Comparison of ENCODE assay signal across 17 mouse cellular contexts in genomic region chr2:71865935-71866334, GRCm38 (mm10). TPM values are rescaled to one million over a fixed set of nuclear protein-coding genes. Genes with fewer than 3 reads are reported as not detected.
DNase-seq lines count a peak whose midpoint lies in the region; ATAC-seq and TF ChIP-seq lines count a peak whose summit lies in the region.
"Had no signal": no experiment of that assay in that cellular context is flagged by ENCODE, and none has a peak within 500 bp of the region (broad histone marks: within the 10 kb centered on the region; RNA-seq: fewer than 3 reads in every experiment).

No protein-coding gene starts in this region.

- ATAC-seq in CD4-positive, CD25-positive, alpha-beta regulatory T cell, adult 4 months = no peak
- no peak for ATAC-seq in liver, postnatal 0 days
- no peak for ATAC-seq in liver, embryonic 11.5 days (replicated peaks; ENCODE audit: low FRiP score)
- no peak for ATAC-seq in hindbrain, embryonic 14.5 days (ENCODE audit: low FRiP score)

- TF ChIP-seq EP300 in liver, postnatal 0 days (IDR thresholded peaks at IDR 0.05; ENCODE audit: low read depth) = no peak

- no peak overlapping the region for H3K4me2 ChIP-seq in liver, postnatal 0 days (ENCODE audit: low read depth, low read length)
- no peak overlapping the region for H3K4me2 ChIP-seq in liver, embryonic 11.5 days
- H3K4me2 ChIP-seq in hindbrain, embryonic 14.5 days (replicated peaks) = no peak overlapping the region
- H3K4me2 ChIP-seq: embryonic facial prominence, embryonic 12.5 days; hindbrain, embryonic 12.5 days; lung, embryonic 15.5 days; neural tube, embryonic 12.5 days had no signal

- no peak for TF ChIP-seq POLR2A in bone marrow, adult 2 months (IDR thresholded peaks at IDR 0.05; ENCODE audit: borderline replicate concordance, control insufficient read depth, low read depth, low read length)
- no peak for TF ChIP-seq POLR2A in small intestine, adult 2 months (IDR thresholded peaks at IDR 0.05; ENCODE audit: low read depth, low read length)

- no peak for TF ChIP-seq CTCF in liver, postnatal 0 days (IDR thresholded peaks at IDR 0.05; ENCODE audit: low read depth)
- TF ChIP-seq CTCF in bone marrow, adult 2 months (IDR thresholded peaks at IDR 0.05; ENCODE audit: control insufficient read depth, insufficient read depth, low read length) = no peak
- TF ChIP-seq CTCF in small intestine, adult 2 months (IDR thresholded peaks at IDR 0.05; ENCODE audit: extremely low read depth, insufficient read length, insufficient replicate concordance, low read depth, low read length) = no peak

- DNase-seq in CD4-positive, CD25-positive, alpha-beta regulatory T cell, adult 2 months (ENCODE audit: low read depth, low spot score) = peak; percentile 11
- DNase-seq in liver, postnatal 0 days = no peak
- DNase-seq in liver, embryonic 11.5 days (ENCODE audit: low spot score) = no peak
- no peak for DNase-seq in hindbrain, embryonic 14.5 days (ENCODE audit: low spot score)
- DNase-seq in frontal cortex, postnatal 10 days (ENCODE audit: low spot score in 2 of 2) = no peak
- DNase-seq: cerebellum, adult 11-12 months; cerebellum, postnatal 36 days; gastrocnemius, postnatal 25 days; kidney, adult 8-10 months had no signal

- no peaks in the 10 kb centered on the region for H3K9me3 ChIP-seq in liver, postnatal 0 days (ENCODE audit: low read length)
- H3K9me3 ChIP-seq in liver, embryonic 11.5 days (ENCODE audit: control insufficient read depth, low read length) = no peaks in the 10 kb centered on the region
- no peaks in the 10 kb centered on the region for H3K9me3 ChIP-seq in hindbrain, embryonic 14.5 days (ENCODE audit: control insufficient read depth, low read length)
- H3K9me3 ChIP-seq: embryonic facial prominence, embryonic 12.5 days; hindbrain, embryonic 12.5 days; lung, embryonic 15.5 days; megakaryocyte, embryonic 14.5 days; neural tube, embryonic 12.5 days had no signal

- H3K4me1 ChIP-seq in liver, postnatal 0 days (ENCODE audit: insufficient read depth) = peaks cover 13% of the 10 kb centered on the region
- H3K4me1 ChIP-seq in liver, embryonic 11.5 days (replicated peaks; ENCODE audit: control insufficient read depth, insufficient read depth, low read length) = no peaks in the 10 kb centered on the region
- peaks cover 1% of the 10 kb centered on the region; the same call in 1 of the 2 replicates for H3K4me1 ChIP-seq in bone marrow, adult 2 months (ENCODE audit: control insufficient read depth, insufficient read depth, low read length)
- peaks cover 16% of the 10 kb centered on the region; the same call in 1 of the 2 replicates for H3K4me1 ChIP-seq in small intestine, adult 2 months (ENCODE audit: control insufficient read depth, insufficient read depth, insufficient read length, low read length)
- H3K4me1 ChIP-seq in hindbrain, embryonic 14.5 days (replicated peaks; ENCODE audit: control insufficient read depth, insufficient read depth, low read length) = no peaks in the 10 kb centered on the region
- H3K4me1 ChIP-seq: embryonic facial prominence, embryonic 12.5 days; hindbrain, embryonic 12.5 days; neural tube, embryonic 12.5 days had no signal

- 43% methylated on average over 3 of the region's 3 CpGs for WGBS in liver, postnatal 0 days (ENCODE audit: insufficient replicate concordance)
- WGBS in liver, embryonic 11.5 days = 53% methylated on average over 3 of the region's 3 CpGs
- whole genome bisulfite sequencing in bone marrow, adult 2 months = 33% methylated on average over 3 of the region's 3 CpGs
- 33% methylated on average over 3 of the region's 3 CpGs for WGBS in small intestine, adult 2 months
- WGBS in hindbrain, embryonic 14.5 days = 70% methylated on average over 3 of the region's 3 CpGs

- H3K4me3 ChIP-seq in liver, postnatal 0 days (ENCODE audit: low read depth, low read length) = no peak overlapping the region
- no peak overlapping the region for H3K4me3 ChIP-seq in liver, embryonic 11.5 days (ENCODE audit: low read depth, low read length)
- H3K4me3 ChIP-seq in bone marrow, adult 2 months (replicated peaks; ENCODE audit: control insufficient read depth, low read depth, low read length) = no peak overlapping the region
- H3K4me3 ChIP-seq in small intestine, adult 2 months (ENCODE audit: low read depth, low read length) = no peak overlapping the region
- H3K4me3 ChIP-seq in hindbrain, embryonic 14.5 days (replicated peaks; ENCODE audit: low read length) = no peak overlapping the region
- H3K4me3 ChIP-seq: embryonic facial prominence, embryonic 12.5 days; hindbrain, embryonic 12.5 days; lung, embryonic 15.5 days; megakaryocyte, embryonic 14.5 days; neural tube, embryonic 12.5 days had no signal

- peak overlapping the region; percentile 75 for H3K27ac ChIP-seq in liver, postnatal 0 days (ENCODE audit: low read depth)
- no peak overlapping the region for H3K27ac ChIP-seq in liver, embryonic 11.5 days (ENCODE audit: low read depth, low read length)
- peak overlapping the region; percentile 61 for H3K27ac ChIP-seq in bone marrow, adult 2 months (ENCODE audit: control insufficient read depth, insufficient read depth, low read depth, low read length, poor library complexity)
- H3K27ac ChIP-seq in small intestine, adult 2 months (ENCODE audit: insufficient read depth, low read depth, low read length) = peak overlapping the region; percentile 97
- H3K27ac ChIP-seq in hindbrain, embryonic 14.5 days = no peak overlapping the region
- H3K27ac ChIP-seq: embryonic facial prominence, embryonic 12.5 days; hindbrain, embryonic 12.5 days; lung, embryonic 15.5 days; neural tube, embryonic 12.5 days had no signal

- no peak overlapping the region for H3K9ac ChIP-seq in liver, postnatal 0 days (replicated peaks)
- no peak overlapping the region for H3K9ac ChIP-seq in liver, embryonic 11.5 days (ENCODE audit: low read depth, low read length)
- H3K9ac ChIP-seq in hindbrain, embryonic 14.5 days = no peak overlapping the region
- H3K9ac ChIP-seq: embryonic facial prominence, embryonic 12.5 days; hindbrain, embryonic 12.5 days; lung, embryonic 15.5 days; neural tube, embryonic 12.5 days had no signal

- no peaks in the 10 kb centered on the region for H3K36me3 ChIP-seq in liver, postnatal 0 days (replicated peaks; ENCODE audit: insufficient read depth, low read length)
- H3K36me3 ChIP-seq in liver, embryonic 11.5 days (ENCODE audit: control insufficient read depth, insufficient read depth, low read length) = no peaks in the 10 kb centered on the region
- no peaks in the 10 kb centered on the region for H3K36me3 ChIP-seq in small intestine, adult 2 months (ENCODE audit: control insufficient read depth, insufficient read depth, low read length)
- H3K36me3 ChIP-seq in hindbrain, embryonic 14.5 days (replicated peaks; ENCODE audit: control insufficient read depth, insufficient read depth) = no peaks in the 10 kb centered on the region
- H3K36me3 ChIP-seq: embryonic facial prominence, embryonic 12.5 days; hindbrain, embryonic 12.5 days; lung, embryonic 15.5 days; neural tube, embryonic 12.5 days had no signal

- no peaks in the 10 kb centered on the region for H3K27me3 ChIP-seq in liver, postnatal 0 days (ENCODE audit: insufficient read depth, low read length)
- H3K27me3 ChIP-seq in liver, embryonic 11.5 days (replicated peaks; ENCODE audit: control insufficient read depth, insufficient read depth, low read length) = no peaks in the 10 kb centered on the region
- H3K27me3 ChIP-seq in small intestine, adult 2 months (ENCODE audit: control insufficient read depth, insufficient read depth, low read length) = no peaks in the 10 kb centered on the region
- H3K27me3 ChIP-seq in hindbrain, embryonic 14.5 days (ENCODE audit: control insufficient read depth, insufficient read depth, low read length) = no peaks in the 10 kb centered on the region
- H3K27me3 ChIP-seq: embryonic facial prominence, embryonic 12.5 days; hindbrain, embryonic 12.5 days; lung, embryonic 15.5 days; megakaryocyte, embryonic 14.5 days; neural tube, embryonic 12.5 days had no signal

RNA-seq across cellular contexts. Expression of gene Pdk1, which starts 7.1 kb away (rescaled TPM):
- polyA plus RNA-seq in CD4-positive, CD25-positive, alpha-beta regulatory T cell, adult 4 months (2017; shearing (Covaris generic)) = 10 to 100 TPM; 37.4 to 41.7 TPM
- 24.5 and 27.1 TPM in 2 replicates for polyA plus RNA-seq in liver, postnatal 0 days (2015; fragmentation: Nextera tagmentation; extraction: Ambion mirVana)
- 133 and 144 TPM in 2 replicates for polyA plus RNA-seq in liver, embryonic 11.5 days (2014; fragmentation: Nextera tagmentation; extraction: Ambion mirVana)
- 9.5 and 24.1 TPM in 2 replicates for polyA plus RNA-seq in bone marrow, adult 2 months (2011; ENCODE audit: insufficient read depth, insufficient read length, low replicate concordance, missing spikeins)
- polyA plus RNA-seq in small intestine, adult 2 months (2012; rRNA removed) = 5.2 and 7.0 TPM in 2 replicates
- 22.9 and 25.3 TPM in 2 replicates for polyA plus RNA-seq in hindbrain, embryonic 14.5 days (2014; fragmentation: Nextera tagmentation; extraction: Ambion mirVana)

Comparison
In these comparisons a context has a peak if more than half of its experiments do, and no peak if none do; other contexts are left out.
1. H3K27ac ChIP-seq: peak in liver, postnatal 0 days (single experiment), bone marrow, adult 2 months (single experiment) and small intestine, adult 2 months (single experiment); none in liver, embryonic 11.5 days (single experiment) and hindbrain, embryonic 14.5 days (single experiment).